In genomic region chr2:167982646-167983045, GRCm38 (mm10) we compare ENCODE assay signal across 11 mouse cellular contexts. TPM values are rescaled to one million over a fixed set of nuclear protein-coding genes. Genes with fewer than 3 reads are reported as not detected.
DNase-seq lines count a peak whose midpoint lies in the region; ATAC-seq and TF ChIP-seq lines count a peak whose summit lies in the region.
"Had no signal": no experiment of that assay in that cellular context is flagged by ENCODE, and none has a peak within 500 bp of the region (broad histone marks: within the 10 kb centered on the region; RNA-seq: fewer than 3 reads in every experiment).

No protein-coding gene starts in this region.

- peak; percentile 45 to 50 for DNase-seq in cerebellum, postnatal 10 days
- DNase-seq in cerebellum, postnatal 36 days: no peak
- peak; percentile 58 to 68 for DNase-seq in kidney, postnatal 4 days
- DNase-seq in R1 (ENCODE audit: low read depth, low spot score): peak; percentile 41
- DNase-seq in lung, postnatal 0 days (ENCODE audit: low spot score): peak; percentile 58
- DNase-seq in right cerebral cortex, postnatal 25 days: no peak
- DNase-seq: right cerebral cortex, postnatal 4 days had no signal

- TF ChIP-seq CTCF in lung, postnatal 0 days (IDR thresholded peaks at IDR 0.05): peak; percentile 83

- peaks cover 10% of the 10 kb centered on the region for H3K27me3 ChIP-seq in kidney, embryonic 15.5 days
- no peaks in the 10 kb centered on the region for H3K27me3 ChIP-seq in lung, postnatal 0 days (replicated peaks; ENCODE audit: insufficient read depth, low read length)
- H3K27me3 ChIP-seq in forebrain, embryonic 15.5 days: no peaks in the 10 kb centered on the region

- no peak overlapping the region for H3K4me3 ChIP-seq in kidney, embryonic 15.5 days (replicated peaks)
- no peak overlapping the region for H3K4me3 ChIP-seq in lung, postnatal 0 days (ENCODE audit: low read depth, low read length)
- no peak overlapping the region for H3K4me3 ChIP-seq in forebrain, embryonic 15.5 days
- H3K4me3 ChIP-seq: forebrain, embryonic 12.5 days had no signal

- no peak for TF ChIP-seq EP300 in lung, postnatal 0 days (IDR thresholded peaks at IDR 0.05)

- peaks cover 13% of the 10 kb centered on the region for H3K4me1 ChIP-seq in kidney, embryonic 15.5 days
- peaks cover 10% of the 10 kb centered on the region for H3K4me1 ChIP-seq in lung, postnatal 0 days (ENCODE audit: insufficient read depth, low read depth, low read length)
- no peaks in the 10 kb centered on the region for H3K4me1 ChIP-seq in forebrain, embryonic 15.5 days

- 56% methylated on average over 9 of the region's 9 CpGs for WGBS in kidney, embryonic 15.5 days
- WGBS in lung, postnatal 0 days: 43% methylated on average over 9 of the region's 9 CpGs
- WGBS in forebrain, embryonic 15.5 days: 66% methylated on average over 9 of the region's 9 CpGs

- H3K9ac ChIP-seq in kidney, embryonic 15.5 days: no peak overlapping the region
- H3K9ac ChIP-seq in lung, postnatal 0 days (replicated peaks; ENCODE audit: low read depth): no peak overlapping the region
- no peak overlapping the region for H3K9ac ChIP-seq in forebrain, embryonic 15.5 days (replicated peaks)
- H3K9ac ChIP-seq: forebrain, embryonic 12.5 days had no signal

- H3K4me2 ChIP-seq in kidney, embryonic 15.5 days: no peak overlapping the region
- no peak overlapping the region for H3K4me2 ChIP-seq in lung, postnatal 0 days (replicated peaks; ENCODE audit: low read depth, low read length)
- no peak overlapping the region for H3K4me2 ChIP-seq in forebrain, embryonic 15.5 days (replicated peaks)
- H3K4me2 ChIP-seq: forebrain, embryonic 12.5 days had no signal

- H3K36me3 ChIP-seq in kidney, embryonic 15.5 days: peaks cover 26% of the 10 kb centered on the region
- H3K36me3 ChIP-seq in lung, postnatal 0 days (ENCODE audit: insufficient read depth, low read length): peaks cover 11% of the 10 kb centered on the region; the same call in 1 of the 2 replicates
- H3K36me3 ChIP-seq in forebrain, embryonic 15.5 days: peaks cover 18% of the 10 kb centered on the region

- no peaks in the 10 kb centered on the region for H3K9me3 ChIP-seq in kidney, embryonic 15.5 days (replicated peaks)
- no peaks in the 10 kb centered on the region for H3K9me3 ChIP-seq in lung, postnatal 0 days (ENCODE audit: low read length)
- H3K9me3 ChIP-seq in forebrain, embryonic 15.5 days: no peaks in the 10 kb centered on the region
- H3K9me3 ChIP-seq: forebrain, embryonic 12.5 days had no signal

- ATAC-seq in kidney, embryonic 15.5 days (replicated peaks; ENCODE audit: low FRiP score): no peak
- ATAC-seq in lung, postnatal 0 days: peak; percentile 17; the same call in 1 of the 2 replicates
- ATAC-seq in forebrain, embryonic 15.5 days (replicated peaks): no peak
- ATAC-seq: activated CD4-positive, CD25-positive, alpha-beta regulatory T cell, adult 4 months had no signal

- H3K27ac ChIP-seq in kidney, embryonic 15.5 days: no peak overlapping the region
- H3K27ac ChIP-seq in lung, postnatal 0 days (ENCODE audit: low read length): no peak overlapping the region
- H3K27ac ChIP-seq in forebrain, embryonic 15.5 days (replicated peaks): no peak overlapping the region
- H3K27ac ChIP-seq: forebrain, embryonic 12.5 days had no signal

RNA-seq across cellular contexts. Expression of gene Ripor3, which starts 27.8 kb away (rescaled TPM):
- polyA plus RNA-seq in kidney, embryonic 15.5 days (2015; fragmentation: Nextera tagmentation; extraction: Ambion mirVana): 1.6 and 1.9 TPM in 2 replicates
- polyA plus RNA-seq in lung, postnatal 0 days (2015; fragmentation: Nextera tagmentation; extraction: Ambion mirVana): 1.00 and 1.1 TPM in 2 replicates
- polyA plus RNA-seq in forebrain, embryonic 15.5 days (2015; fragmentation: Nextera tagmentation; extraction: Ambion mirVana): 0.13 and 0.28 TPM in 2 replicates

RNA-seq across cellular contexts. Expression of gene Ptpn1, which starts 50.8 kb away (rescaled TPM):
- polyA plus RNA-seq in kidney, embryonic 15.5 days (2015; fragmentation: Nextera tagmentation; extraction: Ambion mirVana): 57.4 and 71.2 TPM in 2 replicates
- 81.2 and 94.5 TPM in 2 replicates for polyA plus RNA-seq in lung, postnatal 0 days (2015; fragmentation: Nextera tagmentation; extraction: Ambion mirVana)
- 95.0 and 105 TPM in 2 replicates for polyA plus RNA-seq in forebrain, embryonic 15.5 days (2015; fragmentation: Nextera tagmentation; extraction: Ambion mirVana)

Comparison
In these comparisons a context has a peak if more than half of its experiments do, and no peak if none do; other contexts are left out.
1. DNase-seq: peak in cerebellum, postnatal 10 days (2 of 2), kidney, postnatal 4 days (2 of 2), R1 (single experiment) and lung, postnatal 0 days (single experiment); none in cerebellum, postnatal 36 days (0 of 2) and right cerebral cortex, postnatal 25 days (single experiment).